Mouse (Mus musculus): ENCODE measurements around the gene Tcte1. TPM values are rescaled to one million over a fixed set of nuclear protein-coding genes. Genes with fewer than 3 reads are reported as not detected.

Gene Tcte1
- polyA plus RNA-seq, 1 experiment from 2014 or later, result 0.65 TPM

DNA sequence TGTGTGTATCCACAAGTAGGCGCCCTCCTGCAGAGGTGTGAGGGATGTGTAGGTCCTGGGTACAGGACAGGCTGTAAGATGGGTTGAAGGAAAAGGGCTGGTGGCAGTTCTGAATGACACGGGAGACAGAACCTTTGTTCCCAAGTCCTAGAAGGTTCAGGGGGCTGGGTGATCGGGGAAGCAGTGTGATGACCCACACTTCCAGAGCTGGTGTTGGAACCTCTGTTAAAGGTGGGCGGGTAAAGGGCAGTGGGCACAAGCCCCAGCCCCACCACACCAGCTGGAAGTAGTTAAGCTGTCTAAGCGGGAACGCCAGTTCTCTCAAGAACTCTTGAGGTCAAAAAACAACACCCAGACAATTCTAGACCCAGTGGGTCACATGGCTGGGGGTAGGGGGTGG, 67.2 kb downstream of the Tcte1 start:
- peaks cover 38% of the 10 kb centered on the region for H3K4me1 ChIP-seq (ENCODE audit: control insufficient read depth, insufficient read depth, low read length)

GRCm38 (mm10) chr17:45591701-45592605, 68.7 kb downstream of the Tcte1 start:
- Histone ChIP-seq H3K9ac (replicated peaks; ENCODE audit: low read depth, low read length) (no peak overlapping the region; the same call in 1 of the 2 replicates), H3K9me3 (ENCODE audit: control insufficient read depth, low read depth, low read length) (no peaks in the 10 kb centered on the region), H3K4me1 (ENCODE audit: control insufficient read depth, insufficient read depth, low read length) (peaks cover 35% of the 10 kb centered on the region), H3K4me3 (ENCODE audit: low read depth, low read length) (no peak overlapping the region), H3K4me2 (replicated peaks; ENCODE audit: low read depth, low read length) (0 out of 2 replicates have a peak overlapping the region, but pooled peaks have one; percentile 10), H3K27ac (ENCODE audit: low read length) (no peak overlapping the region), H3K27me3 (ENCODE audit: control insufficient read depth, insufficient read depth, low read length) (no peaks in the 10 kb centered on the region), H3K36me3 (ENCODE audit: control insufficient read depth, insufficient read depth, low read length) (no peaks in the 10 kb centered on the region)
- ATAC-seq (ENCODE audit: insufficient number of reproducible peaks, insufficient read depth, low FRiP score, low read depth), result no peak
- 59% methylated on average over 16 of the region's 16 CpGs for WGBS

More for the DNA sequence above, 67.2 kb downstream of the Tcte1 start:
- Histone ChIP-seq H3K36me3 (ENCODE audit: control insufficient read depth, insufficient read depth, low read length) (no peaks in the 10 kb centered on the region; the same call in 1 of the 2 replicates), H3K27me3 (ENCODE audit: control insufficient read depth, insufficient read depth, low read length) (no peaks in the 10 kb centered on the region), H3K9me3 (ENCODE audit: control insufficient read depth, low read depth, low read length) (no peaks in the 10 kb centered on the region), H3K27ac (ENCODE audit: low read length) (no peak overlapping the region), H3K4me2 (replicated peaks; ENCODE audit: low read depth, low read length) (no peak overlapping the region), H3K9ac (replicated peaks; ENCODE audit: low read depth, low read length) (no peak overlapping the region), H3K4me3 (ENCODE audit: low read depth, low read length) (no peak overlapping the region)
- WGBS, result 74% methylated on average over 6 of the region's 6 CpGs
- no peak for ATAC-seq (ENCODE audit: insufficient number of reproducible peaks, insufficient read depth, low FRiP score, low read depth)

Other genes starting within 250 kb of the Tcte1 start
- gene Cdc5l, start 89.7 kb upstream of the Tcte1 start, polyA plus RNA-seq (2014; fragmentation: Nextera tagmentation; extraction: Ambion mirVana), result 66.6 and 72.3 TPM in 2 replicates
- gene Spats1, start 48.0 kb upstream of the Tcte1 start, polyA plus RNA-seq (2014; fragmentation: Nextera tagmentation; extraction: Ambion mirVana), result 0.50 and 0.59 TPM in 2 replicates
- gene Aars2, start 16.6 kb upstream of the Tcte1 start, polyA plus RNA-seq (2014; fragmentation: Nextera tagmentation; extraction: Ambion mirVana), result 14.8 and 16.8 TPM in 2 replicates
- 1.8 and 2.6 TPM in 2 replicates for gene Tmem151b, start 26.2 kb downstream of the Tcte1 start, polyA plus RNA-seq (2014; fragmentation: Nextera tagmentation; extraction: Ambion mirVana)
- 3.7 and 4.2 TPM in 2 replicates for gene Nfkbie, start 32.3 kb downstream of the Tcte1 start, polyA plus RNA-seq (2014; fragmentation: Nextera tagmentation; extraction: Ambion mirVana)
- gene Slc35b2, start 40.4 kb downstream of the Tcte1 start, polyA plus RNA-seq (2014; fragmentation: Nextera tagmentation; extraction: Ambion mirVana), result 117 and 120 TPM in 2 replicates
- 1,573 and 1,607 TPM in 2 replicates for gene Hsp90ab1, start 49.8 kb downstream of the Tcte1 start, polyA plus RNA-seq (2014; fragmentation: Nextera tagmentation; extraction: Ambion mirVana)
- 72.2 and 73.0 TPM in 2 replicates for gene Slc29a1, start 76.2 kb downstream of the Tcte1 start, polyA plus RNA-seq (2014; fragmentation: Nextera tagmentation; extraction: Ambion mirVana)
- gene Mymx, start 78.7 kb downstream of the Tcte1 start, polyA plus RNA-seq (2014; fragmentation: Nextera tagmentation; extraction: Ambion mirVana), result 0.36 and 0.55 TPM in 2 replicates
- not detected in 2 replicates for gene Capn11, start 135.9 kb downstream of the Tcte1 start, polyA plus RNA-seq (2014; fragmentation: Nextera tagmentation; extraction: Ambion mirVana)
- 155 and 171 TPM in 2 replicates for gene Mrpl14, start 162.9 kb downstream of the Tcte1 start, polyA plus RNA-seq (2014; fragmentation: Nextera tagmentation; extraction: Ambion mirVana)
- gene Tmem63b, start 163.5 kb downstream of the Tcte1 start, polyA plus RNA-seq (2014; fragmentation: Nextera tagmentation; extraction: Ambion mirVana), result 30.8 and 33.7 TPM in 2 replicates
- 0.72 TPM in 1 of 2 replicates, not detected in the other for gene 1600014C23Rik, start 210.4 kb downstream of the Tcte1 start, polyA plus RNA-seq (2014; fragmentation: Nextera tagmentation; extraction: Ambion mirVana)

Data from stomach, embryonic 14.5 days (tissue).